Mouse (Mus musculus) stomach, postnatal 0 days (tissue): ENCODE results near the gene Cuta. TPM values are rescaled to one million over a fixed set of nuclear protein-coding genes. Genes with fewer than 3 reads are reported as not detected.

Source experiments
- ATAC-seq: fragments of 200-750 bp; cut with Nextera tagmentation; 2 replicates; pipeline ENCODE4 v1.8.0; 2017; ENCODE audit not compliant: low FRiP score, low TSS enrichment
- DNase-seq: peaks from one replicate; pipeline ENCODE4 v3.0.0-alpha.2; 2016; ENCODE audit warnings: low spot score
- H3K27ac ChIP-seq: fragments of 300-500 bp; sonication (generic); replicated peaks from 2 replicates; pipeline ENCODE4 v1.5.1; 2014; ENCODE audit warnings: mild to moderate bottlenecking, control low read depth
- H3K27me3 ChIP-seq: fragments of 300-500 bp; sonication (generic); 2 replicates; pipeline ENCODE4 v1.6.1; 2014; ENCODE audit warnings: low read length; ENCODE audit not compliant: control insufficient read depth, insufficient read depth
- H3K36me3 ChIP-seq: fragments of 300-500 bp; sonication (generic); 2 replicates; pipeline ENCODE4 v1.6.1; 2014; ENCODE audit warnings: low read length, mixed read lengths; ENCODE audit not compliant: control insufficient read depth, insufficient read depth
- H3K4me1 ChIP-seq: fragments of 300-500 bp; sonication (generic); replicated peaks from 2 replicates; pipeline ENCODE4 v1.6.1; 2014; ENCODE audit warnings: antibody characterized with exemption; ENCODE audit not compliant: control insufficient read depth, insufficient read depth
- H3K4me2 ChIP-seq: fragments of 300-500 bp; sonication (generic); replicated peaks from 2 replicates; pipeline ENCODE4 v1.6.1; 2014; ENCODE audit warnings: low read depth, mild to moderate bottlenecking, control low read depth, moderate library complexity
- H3K4me3 ChIP-seq: fragments of 300-500 bp; sonication (generic); 2 replicates; pipeline ENCODE4 v1.5.1; 2014; ENCODE audit warnings: low read depth, low read length, control low read depth
- H3K9ac ChIP-seq: fragments of 300-500 bp; sonication (generic); 2 replicates; pipeline ENCODE4 v1.6.1; 2014; ENCODE audit warnings: mild to moderate bottlenecking, low read length, control low read depth, mixed read lengths
- H3K9me3 ChIP-seq: fragments of 300-500 bp; sonication (generic); 2 replicates; pipeline ENCODE4 v1.6.1; 2016; ENCODE audit warnings: low read length; ENCODE audit not compliant: control insufficient read depth
- CTCF ChIP-seq: IDR thresholded peaks from 2 replicates; pipeline ENCODE4 v1.5.1; 2016; ENCODE audit warnings: antibody characterized with exemption, low read depth, mild to moderate bottlenecking, moderate library complexity
- EP300 ChIP-seq: optimal IDR thresholded peaks from 2 replicates; pipeline ENCODE3; 2016; ENCODE audit warnings: antibody characterized with exemption
- WGBS: fragments of 180-500 bp; shearing (Covaris S2); extraction: QIAGEN DNeasy Blood & Tissue Kit; methylation state at CpG from one replicate; pipeline ENCODE4 v1.1.7; 2014; 5-methylcytosine and 5-hydroxymethylcytosine counted together
- polyA plus RNA-seq: library from polyadenylated mRNA; unstranded; fragments of >200 nt; fragmentation: Nextera tagmentation; extraction: Ambion mirVana; gene quantifications from 2 replicates; pipeline ENCODE4 v1.2.1, GENCODE M21; 2015

The Cuta gene
- polyA plus RNA-seq, 1 experiment from 2014 or later: 157 TPM

- H3K36me3 ChIP-seq: no peaks in the 10 kb centered on the region
- H3K4me3 ChIP-seq: peak overlapping the region; percentile 39
- H3K9me3 ChIP-seq: no peaks in the 10 kb centered on the region
- peak overlapping the region; percentile 58 for H3K4me2 ChIP-seq
- ATAC-seq (no peak), DNase-seq (no peak)
- no peaks in the 10 kb centered on the region for H3K27me3 ChIP-seq
- peaks cover 5% of the 10 kb centered on the region; the same call in 1 of the 2 replicates for H3K4me1 ChIP-seq
- WGBS: 16% methylated on average over 4 of the region's 4 CpGs
- H3K27ac ChIP-seq: 0 out of 2 replicates have a peak overlapping the region, but pooled peaks have one; percentile 8
- TF ChIP-seq EP300 (no peak), CTCF (no peak)
- H3K9ac ChIP-seq: peak overlapping the region; percentile 61
Measured at GRCm38 (mm10) chr17:26941841-26942570, 2.6 kb upstream of the Cuta start.

- TF ChIP-seq CTCF: no peak
- TF ChIP-seq EP300: no peak
- Histone ChIP-seq H3K36me3 (no peaks in the 10 kb centered on the region; the same call in 1 of the 2 replicates), H3K9ac (peak within 1 kb of the TSS; percentile 77), H3K27me3 (no peaks in the 10 kb centered on the region), H3K4me3 (peak within 1 kb of the TSS; percentile 48), H3K27ac (peak within 1 kb of the TSS; percentile 93), H3K4me1 (peaks cover 5% of the 10 kb centered on the region; the same call in 1 of the 2 replicates), H3K9me3 (no peaks in the 10 kb centered on the region), H3K4me2 (peak within 1 kb of the TSS; percentile 80)
- DNase-seq: no peak
- WGBS: 4% methylated on average over 18 of the region's 24 CpGs
- no peak for ATAC-seq
Measured at GRCm38 (mm10) chr17:26941031-26941789, 1.8 kb upstream of the Cuta start, which contains the start of gene Syngap1. Syngap1 (plus strand) TSS chr17:26941253.

- TF ChIP-seq CTCF (no peak; the same call in 1 of the 2 replicates), EP300 (no peak)
- Histone ChIP-seq H3K4me3 (peak overlapping the region; percentile 48), H3K4me2 (peak overlapping the region; percentile 80), H3K27me3 (no peaks in the 10 kb centered on the region), H3K9ac (peak overlapping the region; percentile 77), H3K36me3 (no peaks in the 10 kb centered on the region; the same call in 1 of the 2 replicates), H3K9me3 (no peaks in the 10 kb centered on the region), H3K4me1 (peaks cover 5% of the 10 kb centered on the region; the same call in 1 of the 2 replicates), H3K27ac (peak overlapping the region; percentile 93)
- no peak for DNase-seq
- ATAC-seq: no peak
- WGBS: 0% methylated on average over 3 of the region's 3 CpGs
Measured at GRCm38 (mm10) chr17:26939973-26940300, 568 bp upstream of the Cuta start.

GRCm38 (mm10) chr17:26938731-26939130 lies 638 bp downstream of the Cuta start:
- ATAC-seq: no peak
- TF ChIP-seq CTCF (no peak), EP300 (no peak)
- H3K4me2 ChIP-seq: peak overlapping the region; percentile 70
- H3K9me3 ChIP-seq: no peaks in the 10 kb centered on the region
- H3K4me1 ChIP-seq: peaks cover 5% of the 10 kb centered on the region
- peak overlapping the region; percentile 61 for H3K9ac ChIP-seq
- WGBS: 0% methylated on average over 22 of the region's 22 CpGs
- H3K4me3 ChIP-seq: peak overlapping the region; percentile 48
- H3K27ac ChIP-seq: peak overlapping the region; percentile 87
- DNase-seq: no peak
- H3K36me3 ChIP-seq: no peaks in the 10 kb centered on the region; the same call in 1 of the 2 replicates
- H3K27me3 ChIP-seq: no peaks in the 10 kb centered on the region

GRCm38 (mm10) chr17:26937883-26938695 lies 1.3 kb downstream of the Cuta start:
- DNase-seq: no peak
- 39% methylated on average over 16 of the region's 16 CpGs for WGBS
- Histone ChIP-seq H3K9me3 (no peaks in the 10 kb centered on the region), H3K27me3 (no peaks in the 10 kb centered on the region), H3K4me1 (peaks cover 5% of the 10 kb centered on the region), H3K9ac (peak overlapping the region; percentile 61), H3K4me2 (peak overlapping the region; percentile 70), H3K4me3 (peak overlapping the region; percentile 48), H3K27ac (peak overlapping the region; percentile 87), H3K36me3 (no peaks in the 10 kb centered on the region; the same call in 1 of the 2 replicates)
- no peak for ATAC-seq
- TF ChIP-seq CTCF (no peak), EP300 (no peak)
